Mouse (Mus musculus): ENCODE results near the gene Castor2. TPM values are rescaled to one million over a fixed set of nuclear protein-coding genes. Genes with fewer than 3 reads are reported as not detected.
A peak's percentile ranks its signal among the peaks of the same experiment; 100 is the strongest.

Castor2 gene
- total and polyA plus RNA-seq, 3 experiments: 14.2 to 21.1 (median 20.7) TPM

DNA sequence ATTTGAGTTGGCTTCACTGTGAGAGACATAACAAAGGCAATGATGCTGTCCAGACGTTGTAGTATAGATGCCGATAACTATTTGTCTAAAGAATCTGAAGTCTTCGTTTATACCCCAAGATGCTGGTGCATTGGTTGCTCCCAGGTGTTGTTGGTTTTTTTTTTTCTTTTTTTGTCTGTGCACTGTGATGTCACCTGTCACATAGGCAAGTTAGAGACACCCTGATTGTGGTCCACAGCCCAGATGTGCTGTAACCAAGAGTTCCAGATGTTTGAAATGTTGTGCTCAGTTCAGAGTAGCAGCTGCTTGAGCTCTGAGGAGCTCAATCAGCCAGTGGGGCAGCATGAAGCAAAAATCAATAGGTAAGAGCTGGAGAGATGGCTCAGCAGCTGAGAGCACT, 86.5 kb downstream of the Castor2 start:
- DNase-seq: no peak
- H3K4me3 ChIP-seq: no peak overlapping the region
- intact Hi-C loops (cut with DNase I): no loop called here

DNA sequence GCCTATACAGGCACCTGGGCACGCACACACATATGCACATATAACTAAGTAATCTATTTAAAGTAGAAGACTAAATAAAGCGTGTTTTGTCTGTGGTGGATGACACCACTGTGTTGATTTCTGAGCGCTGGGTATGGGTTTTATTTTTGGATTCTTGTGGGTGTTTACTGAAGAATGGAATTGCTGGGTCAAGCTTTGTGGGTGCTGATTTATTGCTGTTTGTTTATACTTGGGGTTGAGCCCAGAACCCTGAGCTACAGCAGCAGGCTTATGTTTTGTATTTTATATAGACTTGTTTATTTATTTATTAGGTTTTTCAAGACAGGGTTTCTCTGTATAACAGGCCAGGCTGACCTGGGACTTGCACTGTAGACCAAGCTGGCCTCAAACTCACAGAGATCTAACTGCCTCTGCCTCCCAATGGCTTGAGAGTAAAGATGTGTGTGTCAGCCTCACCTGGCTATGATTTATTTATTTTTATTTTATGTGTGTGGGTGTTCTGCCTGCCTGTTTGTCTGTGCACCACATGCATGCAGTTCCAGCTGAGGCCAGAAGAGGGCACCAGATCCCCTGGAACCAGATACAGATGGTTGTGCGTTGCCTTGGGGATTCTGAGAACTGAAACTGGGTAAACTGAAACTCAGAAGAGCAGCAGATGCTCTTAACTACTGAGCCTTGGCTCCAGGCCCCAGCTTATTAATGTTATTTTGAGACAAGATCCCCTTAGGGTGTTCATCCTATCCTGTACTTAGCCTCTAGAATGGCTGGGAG, 87.6 kb downstream of the Castor2 start:
- peaks cover 10% of the 10 kb centered on the region for H3K4me1 ChIP-seq (ENCODE audit: control insufficient read depth, insufficient read depth, low read length)
- H3K9ac ChIP-seq (ENCODE audit: low read depth, low read length): no peak overlapping the region
- H3K4me3 ChIP-seq: no peak overlapping the region
- peaks cover 5% of the 10 kb centered on the region for H3K36me3 ChIP-seq (ENCODE audit: control insufficient read depth, insufficient read depth, low read length)
- no peaks in the 10 kb centered on the region for H3K79me2 ChIP-seq (replicated peaks; ENCODE audit: control insufficient read depth, insufficient read depth, low read length)
- TF ChIP-seq POLR2A (IDR thresholded peaks at IDR 0.05; ENCODE audit: insufficient read depth, low read depth, low read length): no peak
- 0 out of 2 replicates have a peak, but pooled peaks have one; percentile 13 for TF ChIP-seq EP300 (IDR thresholded peaks at IDR 0.05; ENCODE audit: insufficient read depth, low read depth, low read length)
- peak; percentile 88 for TF ChIP-seq CTCF (IDR thresholded peaks at IDR 0.05)
- peak; percentile 18 to 62 for DNase-seq
- intact Hi-C loops (cut with DNase I): no loop called here
- 75% methylated on average over 4 of the region's 4 CpGs for WGBS
- no peak overlapping the region for H3K27ac ChIP-seq
- H3K27me3 ChIP-seq (ENCODE audit: control insufficient read depth, insufficient read depth, low read length): no peaks in the 10 kb centered on the region

More for the DNA sequence above, 86.5 kb downstream of the Castor2 start:
- Histone ChIP-seq H3K27ac (no peak overlapping the region), H3K27me3 (ENCODE audit: control insufficient read depth, insufficient read depth, low read length) (no peaks in the 10 kb centered on the region), H3K9ac (ENCODE audit: low read depth, low read length) (no peak overlapping the region), H3K4me1 (ENCODE audit: control insufficient read depth, insufficient read depth, low read length) (peaks cover 12% of the 10 kb centered on the region), H3K79me2 (replicated peaks; ENCODE audit: control insufficient read depth, insufficient read depth, low read length) (no peaks in the 10 kb centered on the region), H3K36me3 (ENCODE audit: control insufficient read depth, insufficient read depth, low read length) (peaks cover 5% of the 10 kb centered on the region)
- 81% methylated on average over 3 of the region's 3 CpGs for WGBS
- TF ChIP-seq EP300 (IDR thresholded peaks at IDR 0.05; ENCODE audit: insufficient read depth, low read depth, low read length): no peak
- TF ChIP-seq POLR2A (IDR thresholded peaks at IDR 0.05; ENCODE audit: insufficient read depth, low read depth, low read length): no peak
- TF ChIP-seq CTCF (IDR thresholded peaks at IDR 0.05): no peak

DNA sequence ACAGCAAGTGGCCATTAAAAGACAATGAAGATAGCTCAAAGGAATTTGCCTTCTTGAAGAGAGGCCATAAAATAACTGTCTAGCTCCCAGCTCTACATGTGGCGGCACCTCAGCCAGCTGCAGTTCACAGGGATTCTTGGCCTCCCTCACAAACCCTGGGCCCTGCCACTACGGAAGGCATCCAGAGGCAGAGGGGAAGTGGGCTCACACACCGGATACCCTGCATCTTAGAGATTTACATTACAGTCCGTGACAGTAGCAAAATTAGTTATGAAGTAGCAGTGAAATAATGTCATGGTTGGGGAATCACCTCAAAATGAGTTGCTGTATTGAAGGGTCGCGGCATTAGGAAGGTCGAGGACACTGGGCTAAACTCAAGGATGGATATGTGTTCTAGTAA, 89.1 kb downstream of the Castor2 start:
- 84% methylated on average over 7 of the region's 7 CpGs for WGBS
- H3K4me1 ChIP-seq (ENCODE audit: control insufficient read depth, insufficient read depth, low read length): peaks cover under 1% of the 10 kb centered on the region
- H3K4me3 ChIP-seq: no peak overlapping the region
- H3K79me2 ChIP-seq (replicated peaks; ENCODE audit: control insufficient read depth, insufficient read depth, low read length): no peaks in the 10 kb centered on the region
- TF ChIP-seq POLR2A (IDR thresholded peaks at IDR 0.05; ENCODE audit: insufficient read depth, low read depth, low read length) (no peak), EP300 (IDR thresholded peaks at IDR 0.05; ENCODE audit: insufficient read depth, low read depth, low read length) (no peak), CTCF (IDR thresholded peaks at IDR 0.05) (no peak)
- no peak for DNase-seq
- H3K27me3 ChIP-seq (ENCODE audit: control insufficient read depth, insufficient read depth, low read length): no peaks in the 10 kb centered on the region
- no peaks in the 10 kb centered on the region for H3K36me3 ChIP-seq (ENCODE audit: control insufficient read depth, insufficient read depth, low read length)
- H3K9ac ChIP-seq (ENCODE audit: low read depth, low read length): no peak overlapping the region
- intact Hi-C loops (cut with DNase I): no loop called here
- no peak overlapping the region for H3K27ac ChIP-seq

DNA sequence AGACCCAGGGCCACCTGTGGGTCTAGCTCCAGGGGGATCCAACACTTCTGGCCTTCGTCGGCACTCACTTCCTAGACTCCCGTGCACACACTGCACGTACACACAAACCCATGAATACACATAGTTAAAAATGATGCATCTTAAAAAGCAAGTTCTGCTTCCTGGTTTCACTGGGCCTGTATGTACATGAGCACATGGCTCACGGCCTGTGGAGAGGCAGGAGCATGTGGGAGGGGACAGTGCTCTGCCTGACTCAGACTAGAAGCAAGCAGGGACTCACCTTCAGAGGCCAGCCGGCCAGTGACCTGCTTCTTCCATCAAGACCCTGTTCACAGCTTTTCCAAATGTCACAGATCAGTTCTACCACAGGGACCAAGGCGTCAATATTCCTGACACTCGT, 94.2 kb downstream of the Castor2 start:
- Histone ChIP-seq H3K79me2 (replicated peaks; ENCODE audit: control insufficient read depth, insufficient read depth, low read length) (no peaks in the 10 kb centered on the region), H3K36me3 (ENCODE audit: control insufficient read depth, insufficient read depth, low read length) (no peaks in the 10 kb centered on the region), H3K4me3 (no peak overlapping the region), H3K27me3 (ENCODE audit: control insufficient read depth, insufficient read depth, low read length) (no peaks in the 10 kb centered on the region), H3K9ac (ENCODE audit: low read depth, low read length) (no peak overlapping the region), H3K4me1 (ENCODE audit: control insufficient read depth, insufficient read depth, low read length) (no peaks in the 10 kb centered on the region), H3K27ac (no peak overlapping the region)
- no peak for DNase-seq
- intact Hi-C loops (cut with DNase I): no loop called here
- WGBS: 80% methylated on average over 8 of the region's 8 CpGs
- TF ChIP-seq CTCF (IDR thresholded peaks at IDR 0.05) (no peak), POLR2A (IDR thresholded peaks at IDR 0.05; ENCODE audit: insufficient read depth, low read depth, low read length) (no peak), EP300 (IDR thresholded peaks at IDR 0.05; ENCODE audit: insufficient read depth, low read depth, low read length) (no peak)

Other genes starting within 250 kb of the Castor2 start
- gene Rcc1l, start 77.1 kb downstream of the Castor2 start, total RNA-seq (2021): 10 to 100 TPM; 30.2 to 33.7 TPM
- 19.8 and 23.5 TPM in 2 replicates for gene Rcc1l, start 77.1 kb downstream of the Castor2 start, polyA plus RNA-seq (2012; rRNA removed)
- gene Gtf2ird2, start 84.3 kb downstream of the Castor2 start, total RNA-seq (2021): 1 to 10 TPM; 5.3 to 5.7 TPM
- 3.7 and 5.4 TPM in 2 replicates for gene Gtf2ird2, start 84.3 kb downstream of the Castor2 start, polyA plus RNA-seq (2012; rRNA removed)
- 1 to 10 TPM; 6.7 to 8.2 TPM for gene Ncf1, start 129.9 kb downstream of the Castor2 start, total RNA-seq (2021)
- 3.4 and 5.7 TPM in 2 replicates for gene Ncf1, start 129.9 kb downstream of the Castor2 start, polyA plus RNA-seq (2012; rRNA removed)
- gene Gtf2i, start 215.0 kb downstream of the Castor2 start, total RNA-seq (2021): 100 to 1,000 TPM; 187 to 210 TPM
- 67.8 and 87.4 TPM in 2 replicates for gene Gtf2i, start 215.0 kb downstream of the Castor2 start, polyA plus RNA-seq (2012; rRNA removed)

All from heart, adult 2 months (tissue).